Mouse (Mus musculus): ENCODE measurements at regions not wholly inside any gene's neighbourhood (a gene's known extent, or its start where the extent isn't known, plus 50 kb on each side); places are given as distances from the start of the nearest gene placed in this dataset.

GRCm38 (mm10) chr1:151110412-151110811, 71.9 kb upstream of the Gm47985 start:
- intact Hi-C loops (cut with DNase I) = no loop called here
- DNase-seq (ENCODE audit: extremely low spot score in 1 of 2, low spot score in 2 of 2) = no peak

DNA sequence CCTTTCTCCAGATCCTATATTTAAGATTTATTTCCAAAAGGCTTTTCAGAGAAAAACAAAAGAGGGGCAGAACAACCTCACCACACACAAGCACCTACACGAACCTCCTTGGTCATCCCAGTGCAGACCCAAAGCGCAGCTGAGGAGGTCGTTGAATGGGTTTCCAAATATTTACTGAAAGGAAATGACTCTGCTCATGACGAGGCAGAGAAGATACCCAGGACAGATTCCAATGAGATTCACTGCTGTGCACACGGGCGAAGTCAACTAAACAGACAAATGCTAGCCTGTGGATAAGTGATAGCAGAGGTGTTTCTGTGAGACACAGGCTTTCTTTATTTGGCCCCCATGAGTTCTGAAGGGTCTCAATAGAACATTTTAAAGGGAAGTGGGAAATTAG, 70.7 kb upstream of the Gm47985 start:
- no peak for DNase-seq (ENCODE audit: extremely low spot score in 1 of 2, low spot score in 2 of 2)
- intact Hi-C loops (cut with DNase I) = no loop called here

DNA sequence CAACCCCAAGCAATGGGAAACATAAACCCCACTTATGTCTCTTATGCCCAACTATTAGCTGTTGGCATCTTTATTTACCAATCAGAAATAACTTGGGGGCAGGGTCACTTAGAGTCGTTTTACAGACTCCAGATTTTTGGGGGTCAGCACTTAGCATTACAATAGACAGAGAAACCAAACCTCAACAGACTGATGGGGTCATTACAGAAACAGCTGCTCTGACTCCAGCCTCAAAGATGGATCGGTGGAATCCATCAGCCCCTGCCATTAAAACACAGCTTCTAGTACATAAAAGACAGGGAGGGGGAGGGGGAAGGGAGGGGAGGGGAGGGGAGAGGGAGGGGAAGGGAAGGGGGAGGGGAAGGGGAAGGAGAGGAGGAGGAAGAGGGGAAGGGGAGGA, 69.9 kb upstream of the Gm47985 start:
- intact Hi-C loops (cut with DNase I) = no loop called here
- DNase-seq (ENCODE audit: extremely low spot score in 1 of 2, low spot score in 2 of 2) = no peak

DNA sequence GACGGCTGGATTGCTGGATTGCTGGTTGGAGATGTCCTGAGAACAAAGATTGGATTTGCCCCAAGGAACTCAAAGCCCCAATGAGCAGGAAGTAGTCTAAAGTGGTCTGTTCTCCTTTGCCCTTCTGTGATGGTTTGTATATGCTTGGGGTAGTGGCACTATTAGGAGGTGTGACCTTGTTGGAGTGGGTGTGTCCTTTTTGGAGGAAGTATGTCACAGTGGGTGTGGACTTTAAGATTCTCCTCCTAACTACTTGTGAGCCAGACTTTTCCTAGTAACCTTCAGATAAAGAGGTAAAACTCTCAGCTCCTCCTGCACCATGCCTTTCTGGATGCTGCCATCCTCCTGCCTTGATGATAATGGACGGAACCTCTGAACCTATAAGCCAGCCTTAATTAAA, 69.1 kb upstream of the Gm47985 start:
- no peak for DNase-seq (ENCODE audit: extremely low spot score in 1 of 2, low spot score in 2 of 2)
- intact Hi-C loops (cut with DNase I) = no loop called here

- intact Hi-C loops (cut with DNase I) = no loop called here
- DNase-seq (ENCODE audit: extremely low spot score in 1 of 2, low spot score in 2 of 2) = no peak
These were observed 63.8 kb upstream of the Gm47985 start for GRCm38 (mm10) chr1:151118530-151118929.

DNA sequence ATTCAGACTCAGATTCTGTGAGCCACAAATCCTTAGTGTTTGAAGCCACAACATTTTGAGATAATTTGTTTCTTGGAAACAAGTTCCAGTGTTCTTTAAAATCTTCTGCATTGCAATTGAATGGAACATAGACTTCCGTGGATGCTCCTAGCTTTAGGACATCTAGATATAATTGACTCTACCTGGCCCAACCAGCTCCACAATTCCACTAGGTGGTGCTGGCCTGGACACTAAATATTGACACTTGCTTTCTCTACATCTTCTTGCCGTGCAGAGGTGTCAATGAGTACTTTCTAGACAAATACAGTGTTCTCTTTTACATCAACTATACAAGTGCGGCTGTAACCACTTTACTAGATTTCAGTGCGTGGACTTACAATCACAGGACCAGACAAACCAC, 63.4 kb upstream of the Gm47985 start:
- intact Hi-C loops (cut with DNase I) = no loop called here
- DNase-seq (ENCODE audit: extremely low spot score in 1 of 2, low spot score in 2 of 2) = no peak

DNA sequence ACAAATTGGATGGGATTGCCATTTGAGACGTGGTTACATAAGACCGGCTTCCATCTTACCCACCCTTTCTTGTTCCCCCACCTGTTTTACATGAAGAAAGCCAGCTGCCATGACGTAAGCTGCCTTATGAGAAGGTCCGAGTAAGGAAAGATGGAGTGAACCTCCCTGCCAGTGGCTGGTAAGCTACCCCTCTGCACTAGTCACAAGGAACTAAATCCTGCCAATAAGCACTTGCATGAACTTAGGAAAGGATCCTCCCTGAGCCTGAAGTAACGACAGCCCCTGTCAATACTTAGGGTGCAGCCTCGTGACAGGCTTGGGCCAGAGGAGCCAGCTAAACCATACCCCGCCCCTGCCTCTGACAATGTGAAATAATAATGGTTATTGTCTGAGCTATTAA, 62.8 kb upstream of the Gm47985 start:
- intact Hi-C loops (cut with DNase I) = no loop called here
- no peak for DNase-seq (ENCODE audit: extremely low spot score in 1 of 2, low spot score in 2 of 2)

GRCm38 (mm10) chr1:151121686-151122085, 60.7 kb upstream of the Gm47985 start:
- intact Hi-C loops (cut with DNase I) = no loop called here
- DNase-seq (ENCODE audit: extremely low spot score in 1 of 2, low spot score in 2 of 2) = no peak

GRCm38 (mm10) chr1:151123964-151124363, 58.4 kb upstream of the Gm47985 start:
- no peak for DNase-seq (ENCODE audit: extremely low spot score in 1 of 2, low spot score in 2 of 2)
- intact Hi-C loops (cut with DNase I) = no loop called here

DNA sequence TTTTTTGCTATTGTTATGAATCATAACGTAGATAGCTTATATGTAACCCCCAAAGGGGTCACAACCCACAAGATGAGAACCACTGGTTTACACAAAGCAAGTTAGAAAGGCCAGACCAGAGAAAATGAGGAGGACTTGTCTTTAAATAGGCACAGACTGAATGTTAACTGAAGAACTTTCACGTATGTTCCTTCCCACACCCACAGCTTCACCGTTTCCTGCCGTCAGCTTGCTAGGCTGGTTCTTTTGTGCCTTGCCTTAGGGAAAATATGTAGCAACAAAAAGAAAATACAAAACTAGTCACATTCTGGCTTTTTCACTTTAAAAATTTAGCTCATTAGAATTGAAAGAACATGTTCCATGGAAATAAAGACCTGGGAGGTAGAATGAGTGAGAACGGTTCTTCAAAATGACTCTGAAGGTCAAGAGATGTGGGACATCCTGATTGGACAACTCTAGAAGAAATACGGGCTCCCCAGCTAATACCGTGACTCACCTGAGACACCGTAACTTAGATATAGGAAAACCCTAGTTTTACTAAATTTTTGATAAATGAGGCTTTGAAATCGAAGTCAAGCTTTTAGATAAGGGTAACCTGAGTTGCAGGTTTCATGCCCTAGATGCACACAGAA, 57.2 kb upstream of the Gm47985 start:
- intact Hi-C loops (cut with DNase I) = no loop called here
- no peak for DNase-seq (ENCODE audit: extremely low spot score in 1 of 2, low spot score in 2 of 2)

- intact Hi-C loops (cut with DNase I) = no loop called here
These were observed 56.4 kb upstream of the Gm47985 start for GRCm38 (mm10) chr1:151125764-151126485.

DNA sequence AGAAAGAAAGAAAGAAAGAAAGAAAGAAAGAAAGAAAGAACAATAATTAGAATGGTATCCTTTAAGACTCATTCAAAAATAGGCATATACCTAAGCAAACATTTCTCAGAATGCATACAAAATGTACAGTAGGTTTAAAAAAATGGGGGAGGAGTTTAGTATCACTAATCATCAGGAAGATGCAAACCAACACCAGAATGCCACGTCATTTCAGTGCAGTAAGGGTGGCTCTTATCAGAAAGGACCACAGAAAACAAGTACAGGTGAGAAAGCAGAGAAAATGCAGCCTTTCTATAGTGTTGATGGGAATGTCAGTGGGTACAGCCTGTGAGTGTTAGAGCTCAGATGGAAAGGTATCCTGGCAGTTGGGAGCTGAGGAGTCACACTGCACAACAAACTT, 55.6 kb upstream of the Gm47985 start:
- no peak for DNase-seq (ENCODE audit: extremely low spot score in 1 of 2, low spot score in 2 of 2)
- intact Hi-C loops (cut with DNase I) = no loop called here

More at GRCm38 (mm10) chr1:151125764-151126485, 56.4 kb upstream of the Gm47985 start:
- DNase-seq (ENCODE audit: extremely low spot score in 1 of 2, low spot score in 2 of 2) = no peak

- intact Hi-C loops (cut with DNase I) = no loop called here
- DNase-seq (ENCODE audit: extremely low spot score in 1 of 2, low spot score in 2 of 2) = no peak
These were observed 54.3 kb upstream of the Gm47985 start for GRCm38 (mm10) chr1:151128005-151128404.

DNA sequence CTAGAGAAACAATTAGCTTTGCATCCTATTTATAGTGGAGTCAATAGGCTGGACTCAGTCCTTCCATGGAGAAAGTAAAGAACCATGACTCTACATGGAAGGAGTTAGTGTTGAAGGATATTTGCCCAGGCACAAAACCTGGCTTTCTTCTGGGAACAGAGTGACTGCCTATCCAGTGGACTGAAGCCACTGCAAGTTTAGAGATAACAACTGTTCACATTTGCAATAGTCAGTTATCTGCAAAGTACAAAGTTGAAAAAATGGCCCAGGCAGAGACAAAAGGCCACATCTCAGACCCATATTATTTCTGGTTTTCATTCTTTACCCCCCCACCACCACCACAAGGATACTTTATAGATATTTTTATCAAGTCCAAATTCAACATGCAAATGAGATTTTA, 53.4 kb upstream of the Gm47985 start:
- intact Hi-C loops (cut with DNase I) = no loop called here
- no peak for DNase-seq (ENCODE audit: extremely low spot score in 1 of 2, low spot score in 2 of 2)

DNA sequence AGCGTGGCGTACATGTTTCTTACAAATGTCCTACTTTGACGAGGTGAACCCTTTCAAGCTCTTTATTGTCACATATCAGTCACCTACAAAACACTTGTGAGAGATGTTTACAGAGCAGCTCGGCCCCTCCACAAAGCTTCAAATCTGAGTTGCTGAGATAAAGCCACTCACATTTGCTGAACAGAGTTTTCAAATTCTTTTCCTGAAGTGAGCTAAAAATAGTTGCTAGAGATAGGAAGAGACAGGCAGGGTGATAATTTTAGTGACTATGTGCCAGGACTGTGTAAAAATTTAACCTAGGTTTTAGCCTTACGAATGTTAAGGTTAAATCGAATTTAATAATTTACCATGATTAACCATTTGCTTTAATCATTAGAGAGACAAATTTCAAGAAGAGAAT, 52.3 kb upstream of the Gm47985 start:
- no peak for DNase-seq (ENCODE audit: extremely low spot score in 1 of 2, low spot score in 2 of 2)
- intact Hi-C loops (cut with DNase I) = no loop called here

DNA sequence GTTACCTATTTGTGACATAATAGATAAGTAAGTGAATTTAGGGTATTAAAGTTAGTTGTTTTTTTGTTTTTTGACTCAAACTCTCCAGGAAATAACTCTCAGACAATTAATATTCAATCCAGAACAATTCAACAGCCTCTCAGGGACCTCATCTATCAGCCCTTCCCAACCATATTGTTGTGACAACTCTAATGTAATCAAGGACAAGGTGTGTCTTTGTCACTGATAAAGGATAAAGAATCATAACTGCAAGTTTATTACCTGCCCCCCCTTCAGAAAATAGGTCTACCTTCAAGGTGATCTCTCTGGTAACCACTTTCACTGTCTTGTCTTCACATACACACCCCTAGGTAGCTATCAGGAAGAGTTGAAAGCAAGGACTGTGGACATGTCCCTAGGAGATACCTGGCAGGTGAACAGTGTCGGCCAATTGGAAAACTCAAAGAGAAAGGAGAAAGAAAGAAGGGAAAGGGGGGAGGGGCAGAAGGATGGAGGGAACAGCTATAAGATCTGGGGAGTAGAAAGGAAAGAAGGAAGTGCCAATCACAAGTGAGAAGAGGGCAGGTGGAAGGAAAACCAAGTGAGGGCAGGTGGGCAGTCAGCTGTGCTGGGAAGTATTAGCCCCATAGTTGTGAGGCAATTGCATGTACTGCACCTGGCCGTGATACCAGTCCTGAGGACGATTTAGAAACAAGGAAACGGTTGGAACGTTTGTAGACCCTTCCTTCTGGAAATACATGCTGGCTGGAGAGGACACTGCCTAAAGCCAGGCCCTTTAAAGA, 51.3 kb upstream of the Gm47985 start:
- intact Hi-C loops (cut with DNase I) = no loop called here
- DNase-seq (ENCODE audit: extremely low spot score in 1 of 2, low spot score in 2 of 2) = no peak

GRCm38 (mm10) chr1:151131627-151132284, 50.6 kb upstream of the Gm47985 start:
- no peak for DNase-seq (ENCODE audit: extremely low spot score in 1 of 2, low spot score in 2 of 2)
- intact Hi-C loops (cut with DNase I) = no loop called here

Data from left cerebral cortex, postnatal 10 days (tissue).